Mouse (Mus musculus) adrenal gland (tissue): Measurements from ENCODE around the gene Ly75.

Source experiments
- intact Hi-C: fragments of 180-260 bp; cut with DNase I; formaldehyde crosslinking; loops from one replicate; pipeline ENCODE4 v1.15.1; 2025

Ly75 gene

GRCm38 (mm10) chr2:60326948-60327347 is 56.2 kb downstream of the Ly75 start:
- intact Hi-C loops = no loop called here

- intact Hi-C loops = no loop called here
Observed at GRCm38 (mm10) chr2:60323411-60323810, 59.7 kb downstream of the Ly75 start.

- intact Hi-C loops = no loop called here
Observed at GRCm38 (mm10) chr2:60322031-60322726, 60.9 kb downstream of the Ly75 start.

GRCm38 (mm10) chr2:60303796-60304195 is 79.3 kb downstream of the Ly75 start:
- intact Hi-C loops = no loop called here

GRCm38 (mm10) chr2:60299323-60299722 is 83.8 kb downstream of the Ly75 start:
- intact Hi-C loops = no loop called here

- intact Hi-C loops = no loop called here
Observed at GRCm38 (mm10) chr2:60298266-60298665, 84.8 kb downstream of the Ly75 start.

- intact Hi-C loops = no loop called here
Observed at GRCm38 (mm10) chr2:60291381-60291780, 91.7 kb downstream of the Ly75 start.

GRCm38 (mm10) chr2:60289451-60289850 is 93.7 kb downstream of the Ly75 start:
- intact Hi-C loops = no loop called here

- intact Hi-C loops = no loop called here
Observed at GRCm38 (mm10) chr2:60288606-60289005, 94.5 kb downstream of the Ly75 start.

- intact Hi-C loops = no loop called here
Observed at GRCm38 (mm10) chr2:60285107-60285617, 97.9 kb downstream of the Ly75 start.

GRCm38 (mm10) chr2:60284467-60284821 is 98.7 kb downstream of the Ly75 start, which contains the start of gene Cd302:
TSS of gene Cd302 (minus strand) at chr2:60284488.
- intact Hi-C loops = no loop called here

- intact Hi-C loops = no loop called here
Observed at GRCm38 (mm10) chr2:60283751-60284466, 99.2 kb downstream of the Ly75 start.

GRCm38 (mm10) chr2:60283208-60283750 is 99.8 kb downstream of the Ly75 start:
- intact Hi-C loops = no loop called here

- intact Hi-C loops = no loop called here
Observed at GRCm38 (mm10) chr2:60282625-60283024, 100.5 kb downstream of the Ly75 start.

- intact Hi-C loops = no loop called here
Observed at GRCm38 (mm10) chr2:60278627-60279026, 104.5 kb downstream of the Ly75 start.

GRCm38 (mm10) chr2:60269856-60270479 is 113.1 kb downstream of the Ly75 start:
- intact Hi-C loops = no loop called here

- intact Hi-C loops = no loop called here
Observed at GRCm38 (mm10) chr2:60267567-60267966, 115.5 kb downstream of the Ly75 start.

- intact Hi-C loops = no loop called here
Observed at GRCm38 (mm10) chr2:60260621-60261350, 122.3 kb downstream of the Ly75 start.

GRCm38 (mm10) chr2:60259186-60259585 is 123.9 kb downstream of the Ly75 start:
- intact Hi-C loops = no loop called here

- intact Hi-C loops = no loop called here
Observed at GRCm38 (mm10) chr2:60256751-60257150, 126.4 kb downstream of the Ly75 start.

- intact Hi-C loops = no loop called here
Observed at GRCm38 (mm10) chr2:60253506-60253905, 129.6 kb downstream of the Ly75 start.
